Mouse (Mus musculus) cerebellum, adult 9-11 months (tissue): ENCODE data around the gene Fga.

Experiments used
- DNase-seq: peaks from one replicate; pipeline ENCODE4 v3.0.0; 2022

Fga gene

DNA sequence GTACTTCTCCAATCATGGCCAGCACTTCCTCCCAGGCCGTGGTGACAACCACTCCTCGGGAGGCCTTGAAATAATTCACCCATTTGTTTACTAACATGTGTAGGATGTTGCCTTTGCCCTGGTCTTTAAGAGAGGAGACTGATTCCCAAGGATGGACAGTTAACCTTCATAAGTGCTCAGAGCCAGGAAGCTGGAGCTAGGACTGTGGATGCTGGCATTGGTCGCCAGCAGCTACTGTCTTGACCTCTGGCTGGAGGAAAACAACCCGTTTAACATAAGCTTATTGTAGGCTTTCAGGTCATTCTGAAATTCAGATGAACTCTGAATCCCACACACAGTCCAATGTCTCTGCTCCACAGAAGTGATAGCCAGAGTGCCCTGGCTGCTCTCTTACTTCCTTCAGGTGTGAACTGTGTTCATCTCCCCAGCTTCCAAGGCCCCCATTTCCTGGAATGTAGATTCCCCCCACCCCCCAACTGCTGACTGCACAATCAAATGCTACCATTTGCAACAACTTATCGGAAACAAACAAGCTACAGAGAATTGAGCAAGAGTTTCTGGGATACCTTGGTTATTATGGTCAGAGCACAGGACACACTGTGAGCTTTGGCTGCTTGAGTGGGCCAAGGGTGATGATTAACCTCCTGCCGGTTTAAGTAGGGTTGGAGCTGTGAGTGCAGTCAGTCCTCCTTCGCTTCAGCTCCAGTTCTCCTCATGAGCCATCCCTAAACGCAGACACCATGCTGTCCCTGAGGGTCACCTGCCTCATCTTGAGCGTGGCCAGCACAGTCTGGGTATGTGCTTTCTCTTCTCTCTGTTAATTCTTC is at the start of gene Fga:
Gene Fga (plus strand): TSS at position 602 of the 827 bp plus-strand sequence.
- no peak for DNase-seq

DNA sequence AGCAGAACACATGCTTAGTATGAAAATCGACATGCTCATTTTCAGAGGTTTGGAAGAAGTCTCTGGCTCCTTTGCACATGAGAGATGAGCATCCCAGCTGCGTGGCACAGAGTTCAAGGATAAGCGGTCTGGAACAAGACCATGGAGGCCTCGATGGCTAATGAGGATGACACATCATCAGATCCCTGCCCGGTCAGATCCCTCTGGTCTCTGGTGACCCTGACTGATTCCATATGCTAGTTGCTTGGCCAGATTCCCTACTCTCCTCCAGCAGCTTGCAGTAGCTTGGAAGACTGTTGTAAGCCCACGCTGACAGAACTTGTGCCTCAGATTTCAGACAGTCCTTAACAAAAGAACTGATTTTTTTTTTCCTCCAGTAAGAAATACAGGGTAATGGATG is 45.1 kb upstream of the Fga start:
- peak; percentile 18 for DNase-seq

GRCm38 (mm10) chr3:82981861-82982260 is 44.0 kb upstream of the Fga start:
- no peak for DNase-seq

- no peak for DNase-seq
Measured at GRCm38 (mm10) chr3:82984840-82985239, 41.0 kb upstream of the Fga start.

- DNase-seq: no peak
Measured at GRCm38 (mm10) chr3:82991963-82992362, 33.9 kb upstream of the Fga start.

GRCm38 (mm10) chr3:82992956-82993355 is 32.9 kb upstream of the Fga start:
- no peak for DNase-seq

DNA sequence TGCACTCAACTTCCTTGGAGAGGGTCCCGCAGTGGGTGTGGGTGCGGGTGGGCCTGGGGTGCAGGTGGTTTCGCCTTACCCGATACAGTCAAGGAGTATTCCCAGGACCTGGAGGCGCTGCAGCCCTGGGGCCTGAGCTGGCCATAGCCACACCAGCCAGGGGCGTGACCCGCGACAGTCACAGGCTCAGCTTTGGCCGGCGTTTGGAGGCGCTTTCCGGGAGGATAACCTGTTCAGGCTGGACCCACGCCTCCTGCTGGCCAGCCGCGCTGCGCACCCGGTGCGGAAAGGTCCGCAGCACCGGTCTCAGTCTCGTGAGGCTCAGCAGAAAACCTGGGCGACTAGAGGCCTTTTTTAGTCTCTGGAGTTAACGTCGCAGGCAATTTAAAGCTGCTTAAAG is 30.5 kb upstream of the Fga start:
- no peak for DNase-seq

- no peak for DNase-seq
Measured at GRCm38 (mm10) chr3:82996656-82997055, 29.2 kb upstream of the Fga start.

- peak; percentile 28 for DNase-seq
Measured at GRCm38 (mm10) chr3:82998772-82999463, 27.0 kb upstream of the Fga start.

DNA sequence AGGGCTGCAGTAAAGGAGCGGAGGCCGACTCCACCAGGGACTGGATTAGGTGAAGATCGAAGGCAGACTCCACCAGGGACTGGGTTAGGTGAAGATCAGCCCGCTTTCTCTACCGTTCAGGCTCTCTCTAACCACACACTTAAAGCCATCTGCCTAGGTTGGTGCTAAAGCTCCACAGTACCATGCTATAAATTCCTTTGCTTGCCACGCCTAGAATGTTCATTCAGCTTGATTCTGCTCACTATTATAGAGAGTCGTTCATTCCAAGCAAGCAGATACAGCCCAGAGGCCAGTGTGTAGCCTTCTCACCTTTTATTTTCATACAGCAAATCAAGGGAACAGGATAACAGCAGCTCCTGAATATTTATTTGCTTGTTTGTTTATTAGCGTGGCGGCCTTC is 25.9 kb upstream of the Fga start:
- DNase-seq: no peak

GRCm38 (mm10) chr3:83002191-83002590 is 23.7 kb upstream of the Fga start:
- DNase-seq: no peak

DNA sequence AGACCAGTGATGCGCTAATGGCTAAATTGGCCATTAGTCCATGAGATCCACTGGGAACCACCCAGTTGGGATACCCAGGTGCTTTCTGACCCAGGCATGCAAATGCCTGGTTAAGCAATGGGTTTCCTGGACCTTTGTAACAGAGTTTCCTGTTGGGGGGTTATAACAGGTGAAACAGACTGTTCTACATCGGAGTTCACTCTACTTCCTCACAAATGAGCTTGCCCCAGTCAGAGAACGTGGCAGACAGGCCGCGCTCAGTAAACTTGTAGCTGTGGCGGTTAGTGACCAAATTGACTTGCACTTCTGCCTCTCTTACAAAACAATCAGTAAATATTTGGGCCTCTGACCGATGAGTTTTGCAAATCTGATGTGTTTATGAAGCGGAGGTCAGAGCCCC is 22.8 kb upstream of the Fga start:
- DNase-seq: no peak

- DNase-seq: no peak
Measured at GRCm38 (mm10) chr3:83004801-83005200, 21.1 kb upstream of the Fga start.

GRCm38 (mm10) chr3:83007557-83007956 is 18.3 kb upstream of the Fga start, which contains the start of gene Fgg:
TSS of gene Fgg (plus strand) at chr3:83007724.
- no peak for DNase-seq

DNA sequence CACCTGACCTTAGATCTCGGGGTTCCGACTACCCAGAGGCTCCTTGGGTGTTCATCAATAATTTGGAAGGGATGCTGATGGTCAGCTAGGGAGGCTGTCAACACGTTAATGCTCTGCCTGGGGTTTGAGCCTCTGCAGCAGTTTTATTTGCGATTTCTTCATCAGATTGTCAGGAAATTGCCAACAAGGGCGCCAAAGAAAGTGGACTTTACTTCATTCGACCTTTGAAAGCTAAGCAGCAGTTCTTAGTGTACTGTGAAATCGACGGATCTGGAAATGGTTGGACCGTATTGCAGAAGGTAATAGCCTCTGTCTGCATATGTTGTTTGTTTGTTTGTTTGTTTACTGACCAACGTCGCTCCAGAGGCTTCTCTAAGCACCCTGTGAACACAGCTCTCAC is 15.6 kb upstream of the Fga start:
- no peak for DNase-seq

- no peak for DNase-seq
Measured at GRCm38 (mm10) chr3:83011136-83011535, 14.7 kb upstream of the Fga start.

GRCm38 (mm10) chr3:83011565-83011964 is 14.3 kb upstream of the Fga start:
- DNase-seq: no peak

DNA sequence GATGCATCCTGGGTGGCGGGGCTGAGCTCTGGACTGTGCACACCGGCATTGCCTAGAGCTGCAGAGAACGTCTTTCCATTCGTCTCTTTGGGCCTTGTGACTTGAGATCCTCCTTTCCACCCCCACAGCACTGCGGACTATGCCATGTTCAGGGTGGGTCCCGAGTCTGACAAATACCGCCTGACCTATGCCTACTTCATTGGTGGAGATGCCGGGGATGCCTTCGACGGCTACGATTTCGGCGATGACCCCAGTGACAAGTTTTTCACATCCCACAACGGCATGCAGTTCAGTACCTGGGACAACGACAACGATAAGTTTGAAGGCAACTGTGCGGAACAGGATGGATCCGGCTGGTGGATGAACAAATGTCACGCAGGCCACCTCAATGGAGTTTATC is 13.2 kb upstream of the Fga start:
- no peak for DNase-seq

- no peak for DNase-seq
Measured at GRCm38 (mm10) chr3:83013951-83014350, 11.9 kb upstream of the Fga start.

GRCm38 (mm10) chr3:83016236-83016635 is 9.6 kb upstream of the Fga start:
- no peak for DNase-seq

DNA sequence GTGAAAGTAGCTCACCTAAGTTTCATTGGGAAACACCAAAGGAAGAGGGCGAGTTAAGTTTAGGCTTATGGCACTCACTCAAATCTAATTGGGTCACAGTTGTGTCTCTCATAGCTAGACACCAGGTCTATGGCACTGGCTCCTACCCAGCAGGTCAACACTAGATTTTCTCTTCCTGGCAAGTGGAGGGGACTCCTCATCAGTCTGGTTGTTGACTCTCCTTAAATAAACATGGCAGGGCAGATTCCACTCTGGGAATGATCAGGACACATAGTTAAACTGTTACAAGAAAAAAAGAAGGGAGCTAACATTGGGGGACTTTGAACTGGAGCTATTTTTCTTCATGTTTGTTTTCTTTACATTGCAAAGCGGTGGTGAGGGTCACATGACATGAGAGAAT is 5.5 kb upstream of the Fga start:
- DNase-seq: no peak

GRCm38 (mm10) chr3:83021176-83021575 is 4.7 kb upstream of the Fga start:
- DNase-seq: no peak

GRCm38 (mm10) chr3:83025036-83025435 is 840 bp upstream of the Fga start:
- DNase-seq: no peak

DNA sequence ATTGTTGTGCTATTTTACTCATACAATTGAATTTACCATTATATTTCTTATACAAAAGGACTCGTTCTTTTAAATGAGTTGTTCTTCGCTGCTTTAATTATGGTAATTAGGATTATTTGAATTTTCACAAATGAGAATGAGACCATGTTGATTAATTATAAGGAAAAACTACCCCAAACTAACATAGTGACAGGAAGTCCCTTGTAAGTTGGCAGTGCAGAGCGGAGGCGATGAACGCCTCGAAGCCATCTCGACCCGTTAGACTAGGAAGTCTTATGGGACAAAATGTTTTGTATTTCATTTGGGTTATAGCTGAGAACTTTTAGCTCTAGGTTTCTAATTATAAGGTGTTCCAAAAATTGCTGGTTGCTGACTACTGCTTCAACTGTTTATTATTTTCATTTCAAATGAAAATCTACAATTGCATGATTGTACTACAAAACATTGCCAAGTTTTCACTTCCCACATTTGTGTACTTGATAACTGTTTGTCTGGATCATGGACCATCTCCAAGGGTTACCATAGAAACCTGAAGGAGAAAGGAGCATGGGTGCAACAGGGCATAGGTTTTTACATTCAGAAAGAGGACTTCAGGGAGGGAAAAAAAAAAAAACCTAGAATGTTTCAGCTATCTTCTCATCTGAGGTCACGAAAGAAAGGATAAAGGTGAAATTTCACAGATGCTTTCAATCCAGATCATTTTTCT is 1.8 kb downstream of the Fga start:
- DNase-seq: no peak
